Mouse (Mus musculus): ENCODE results near the gene Tmem242.

Tmem242 gene

DNA sequence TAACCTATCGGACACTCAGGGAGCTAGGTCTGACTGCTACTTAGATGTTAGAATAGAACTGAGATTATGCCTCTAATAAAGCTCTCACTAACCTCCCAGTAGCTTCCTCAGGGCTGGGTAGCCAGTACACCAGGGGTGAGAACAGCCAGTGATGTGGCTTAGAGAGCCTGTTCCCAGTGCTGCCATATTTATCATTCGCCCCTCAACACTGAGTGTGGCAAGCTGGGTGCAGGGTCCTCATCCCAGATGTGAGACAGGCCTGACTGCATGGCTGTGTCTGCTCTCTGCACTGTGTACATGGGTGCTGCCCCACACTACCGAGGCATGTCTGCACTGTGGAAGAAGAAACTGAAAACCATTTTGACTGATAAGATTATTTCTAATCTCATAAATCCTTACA is 26.0 kb downstream of the Tmem242 start:
- no peak for DNase-seq

DNA sequence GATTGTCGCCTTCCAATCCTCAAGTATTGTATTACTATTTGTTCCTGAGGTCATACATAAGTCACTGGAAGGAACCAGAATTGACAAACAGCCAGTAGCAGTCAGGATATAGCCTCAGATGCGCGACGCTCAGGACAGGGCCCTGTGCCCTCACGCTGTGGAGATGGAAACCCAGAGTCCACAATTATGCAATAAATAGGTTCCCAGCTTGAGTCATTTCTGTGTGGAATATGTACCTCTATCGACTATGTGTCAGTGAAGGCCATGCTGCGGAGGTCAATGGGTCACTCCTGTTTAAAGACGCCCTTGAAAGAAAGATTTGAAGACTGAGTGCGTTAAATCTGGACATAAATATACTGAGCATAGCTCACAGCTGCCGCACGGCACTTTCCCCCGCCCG is 26.7 kb downstream of the Tmem242 start:
- no peak for DNase-seq

DNA sequence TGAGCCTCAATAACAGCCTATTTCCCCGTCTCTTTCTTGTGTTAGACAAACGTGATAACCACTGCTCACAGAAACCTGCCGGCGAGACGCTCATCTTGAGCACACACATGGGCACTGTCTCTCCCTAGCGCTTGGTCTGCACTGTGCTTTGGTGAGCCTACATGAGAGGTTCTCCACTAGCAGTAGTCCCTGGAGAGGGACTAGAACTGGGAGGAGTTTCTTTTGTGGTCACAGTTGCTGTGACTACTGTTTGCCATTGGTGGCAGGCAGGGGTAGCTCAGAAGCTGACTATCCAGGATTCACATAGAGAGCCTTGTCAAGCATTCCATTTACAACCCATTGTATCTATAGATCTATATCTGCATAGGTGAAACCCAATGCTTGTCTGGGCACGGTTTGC is 27.3 kb downstream of the Tmem242 start:
- DNase-seq, result no peak

DNA sequence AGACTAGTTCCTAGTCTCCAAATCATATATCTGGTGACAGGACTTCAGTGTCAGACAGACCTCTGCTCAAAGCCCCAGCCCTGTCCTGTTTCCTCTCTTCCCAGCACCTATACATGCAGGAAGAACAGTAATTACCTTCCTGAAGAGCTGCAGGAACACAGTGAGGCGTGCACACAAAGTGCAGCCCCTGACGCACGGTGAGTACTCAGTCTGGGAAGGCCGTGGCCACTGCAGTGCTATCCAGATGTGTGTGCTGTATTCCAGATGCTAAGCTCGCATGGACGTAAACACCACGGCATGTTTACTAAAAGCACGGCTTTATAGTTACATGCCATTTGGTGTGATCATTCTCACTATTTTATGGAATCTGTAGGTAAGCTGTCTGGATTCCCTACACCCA is 27.8 kb downstream of the Tmem242 start:
- no peak for DNase-seq

DNA sequence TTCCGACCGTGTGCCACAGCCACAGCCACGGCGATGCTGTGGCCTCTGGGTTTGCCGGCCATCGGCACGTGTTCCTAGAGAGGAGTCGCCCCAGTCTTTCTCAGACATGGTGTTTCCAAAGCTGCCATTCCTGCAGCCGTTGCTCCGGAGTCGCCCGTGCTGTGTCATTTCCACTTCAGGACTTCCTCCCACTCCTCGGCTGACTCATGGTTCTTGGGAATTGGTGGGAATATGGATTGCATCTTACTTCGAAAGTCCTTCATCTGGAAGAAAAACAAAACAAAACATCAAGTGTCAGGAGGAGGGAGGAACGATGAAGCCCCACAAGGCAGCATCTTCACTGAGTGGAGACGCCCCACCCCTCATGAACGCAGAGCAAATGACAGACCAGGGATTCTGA is 28.9 kb downstream of the Tmem242 start:
- peak; percentile 72 for DNase-seq

DNA sequence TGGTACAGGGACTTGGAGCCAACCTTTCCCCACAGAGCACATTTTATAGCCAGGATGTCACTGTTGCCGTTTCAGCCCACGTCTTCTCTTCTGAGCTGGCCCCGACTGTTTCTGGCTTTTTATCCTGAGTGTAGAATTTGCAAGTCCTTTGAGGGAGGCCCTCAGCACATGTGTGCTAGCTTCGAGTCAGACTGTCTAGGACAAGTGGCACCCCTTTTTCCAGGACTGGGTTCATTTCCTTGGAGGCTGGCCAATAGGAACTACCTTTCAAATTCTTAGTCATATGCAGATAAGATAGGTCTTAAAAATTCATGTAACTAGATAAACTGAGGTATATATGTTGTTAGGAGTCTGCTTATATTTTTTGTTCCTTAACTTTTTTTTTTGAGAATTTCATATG is 29.7 kb downstream of the Tmem242 start:
- no peak for DNase-seq

- no peak for DNase-seq
These were observed 33.0 kb downstream of the Tmem242 start for GRCm38 (mm10) chr17:5407030-5407429.

GRCm38 (mm10) chr17:5406566-5406965 is 33.5 kb downstream of the Tmem242 start:
- no peak for DNase-seq

- no peak for DNase-seq
These were observed 36.2 kb downstream of the Tmem242 start for GRCm38 (mm10) chr17:5403885-5404284.

DNA sequence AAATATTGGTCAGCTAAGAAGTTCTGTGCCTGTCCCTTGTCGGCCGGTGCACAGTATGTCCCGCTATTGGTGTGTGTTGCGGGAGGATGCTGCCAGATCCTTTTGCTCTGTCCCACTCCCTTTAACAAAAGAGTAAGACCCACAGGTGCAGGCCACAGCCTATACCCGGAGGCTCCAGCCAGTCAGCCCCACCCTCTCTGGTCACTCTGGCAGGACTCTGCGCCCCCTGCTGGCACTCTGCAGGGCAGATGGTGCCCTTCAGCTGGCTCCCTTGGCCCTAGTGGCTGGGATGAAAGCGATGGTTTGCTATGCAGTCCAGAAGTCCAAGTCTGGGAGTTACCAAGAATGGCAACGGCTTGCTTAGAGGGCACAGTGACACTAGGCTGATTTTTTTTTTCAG is 37.4 kb downstream of the Tmem242 start:
- peak; percentile 66 for DNase-seq

DNA sequence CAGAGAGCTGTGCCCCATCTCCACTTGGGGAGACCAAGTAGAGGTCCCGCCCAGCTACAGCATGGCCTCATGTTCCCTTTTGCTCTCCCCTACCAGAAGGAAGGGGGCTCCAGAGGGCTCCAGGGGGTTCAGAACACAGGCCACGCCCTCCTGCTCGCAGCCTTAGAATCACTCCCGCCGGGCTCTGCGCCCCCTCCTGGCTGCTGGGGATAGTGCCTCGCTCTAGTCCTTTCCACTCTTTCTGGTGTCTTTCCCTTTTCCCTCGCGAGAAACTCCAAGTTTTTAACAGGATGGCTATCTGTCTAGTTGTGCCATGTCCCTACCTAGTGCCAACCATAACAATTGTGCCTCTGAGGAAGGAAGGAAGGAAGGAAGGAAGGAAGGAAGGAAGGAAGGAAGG is 38.0 kb downstream of the Tmem242 start:
- DNase-seq, result peak; percentile 58

- DNase-seq, result no peak
These were observed 38.8 kb downstream of the Tmem242 start for GRCm38 (mm10) chr17:5401288-5401687.

GRCm38 (mm10) chr17:5400435-5401090 is 39.5 kb downstream of the Tmem242 start:
- DNase-seq, result peak; percentile 58

GRCm38 (mm10) chr17:5397148-5398007 is 42.7 kb downstream of the Tmem242 start:
- peak; percentile 84 for DNase-seq

GRCm38 (mm10) chr17:5396213-5396612 is 43.8 kb downstream of the Tmem242 start:
- DNase-seq, result peak; percentile 54

GRCm38 (mm10) chr17:5395454-5396205 is 44.4 kb downstream of the Tmem242 start:
- DNase-seq, result no peak

GRCm38 (mm10) chr17:5390682-5391081 is 49.4 kb downstream of the Tmem242 start:
- DNase-seq, result no peak

GRCm38 (mm10) chr17:5388351-5388750 is 51.7 kb downstream of the Tmem242 start:
- DNase-seq, result no peak

DNA sequence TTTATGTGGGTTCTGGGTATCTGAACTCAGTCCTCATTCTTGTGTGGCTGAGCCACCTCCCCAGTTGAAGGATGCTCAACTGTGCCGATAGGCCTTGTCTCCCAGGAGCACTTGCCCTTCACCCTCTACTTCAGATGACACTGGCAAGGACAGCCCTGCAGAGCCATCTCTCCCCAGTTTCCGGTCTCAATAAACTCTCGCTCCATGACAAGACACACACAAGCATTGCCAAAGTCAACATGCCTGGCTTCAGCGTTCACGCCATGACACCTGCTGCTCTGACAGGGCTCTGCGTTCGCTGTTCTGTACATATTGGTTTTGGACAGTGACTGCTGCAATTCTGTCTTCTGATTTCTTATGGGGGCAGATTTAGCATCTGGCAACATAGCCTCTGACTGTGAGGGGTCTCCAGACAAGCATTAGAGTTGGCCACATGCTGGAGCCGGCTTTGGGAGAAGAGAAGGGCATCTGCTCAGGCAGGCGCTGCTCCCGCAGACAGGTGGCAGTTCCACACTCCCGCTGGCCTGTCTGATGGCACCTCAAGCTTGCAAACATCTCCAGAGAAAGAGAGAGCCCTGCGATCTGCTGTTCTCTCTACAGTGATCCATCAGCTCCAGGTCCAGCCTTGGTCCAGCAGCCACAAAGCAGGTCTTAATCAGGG is 53.0 kb downstream of the Tmem242 start:
- no peak for DNase-seq

DNA sequence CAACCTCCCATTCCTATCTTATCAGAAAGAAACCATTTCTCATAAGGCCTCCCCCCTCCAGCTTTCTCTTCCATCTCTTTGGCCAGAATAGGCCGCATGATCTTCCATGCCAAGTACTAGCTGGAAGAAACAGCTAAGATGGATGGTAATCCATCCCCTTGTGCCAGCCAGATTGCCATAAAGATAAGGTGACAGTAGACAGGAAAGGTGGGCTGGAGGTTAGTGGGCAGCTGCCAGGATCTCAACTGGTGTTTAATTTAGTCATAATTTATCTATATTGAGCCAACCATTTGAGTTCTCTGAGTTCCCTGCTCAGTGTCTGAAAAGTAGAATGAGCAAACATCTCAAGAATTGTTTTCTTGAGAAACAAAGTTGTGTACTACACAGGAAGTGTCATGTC is 54.4 kb downstream of the Tmem242 start:
- DNase-seq, result no peak

DNA sequence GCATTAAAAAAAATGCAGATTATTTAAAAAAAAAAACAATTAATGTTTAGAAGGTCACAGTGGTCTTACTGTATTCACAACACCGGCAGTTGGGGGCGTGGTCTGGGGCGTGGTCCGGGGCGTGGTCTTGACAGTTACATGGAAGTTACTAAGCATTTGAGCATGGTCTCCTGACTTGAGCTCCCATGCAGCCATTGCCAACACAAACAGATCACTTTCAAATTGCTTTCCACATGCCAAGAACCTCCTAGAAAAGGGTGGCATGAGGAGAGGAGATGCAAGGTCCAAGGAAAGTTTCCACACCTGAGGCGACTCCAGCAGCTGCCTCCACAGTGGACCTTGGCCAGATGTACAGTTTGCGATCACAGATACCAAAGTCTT is 62.1 kb downstream of the Tmem242 start:
- no peak for DNase-seq

GRCm38 (mm10) chr17:5377151-5377929 is 62.7 kb downstream of the Tmem242 start:
- DNase-seq, result peak; percentile 32

Data from right cerebral cortex, adult 18-20 months (tissue).